Mouse (Mus musculus) ES-E14 (cell line): ENCODE data around the gene Qrfpr. TPM values are rescaled to one million over a fixed set of nuclear protein-coding genes. Genes with fewer than 3 reads are reported as not detected.

Source experiments
- DNase-seq: peaks from one replicate; pipeline ENCODE4 v3.0.0-alpha.2; 2013; ENCODE audit warnings: low read depth, low spot score
- H3K27ac ChIP-seq: 2 replicates; pipeline ENCODE4 v1.5.1; 2012; ENCODE audit warnings: low read depth, mild to moderate bottlenecking, low read length, moderate library complexity, mixed read lengths; ENCODE audit not compliant: poor library complexity, insufficient read depth, severe bottlenecking
- H3K36me3 ChIP-seq: 2 replicates; pipeline ENCODE4 v1.6.1; 2012; ENCODE audit warnings: mild to moderate bottlenecking, low read length, moderate library complexity, mixed read lengths; ENCODE audit not compliant: control insufficient read depth, poor library complexity, insufficient read depth, severe bottlenecking
- H3K4me1 ChIP-seq, 2 experiments: fragments of 150-350 bp in 1 of 2; sonication (generic) in 1 of 2; 2 replicates each; pipeline ENCODE4 v1.6.1; 2012; ENCODE audit warnings: low read length in 2 of 2, mild to moderate bottlenecking in 1 of 2, mixed read lengths in 1 of 2; ENCODE audit not compliant: control insufficient read depth in 2 of 2, insufficient read depth in 2 of 2, poor library complexity in 1 of 2
- H3K4me3 ChIP-seq, 2 experiments: fragments of 150-350 bp in 1 of 2; sonication (generic) in 1 of 2; 2 replicates each; pipeline ENCODE4 v1.5.1; 2012; ENCODE audit warnings: low read length in 2 of 2, low read depth in 1 of 2, mild to moderate bottlenecking in 1 of 2, mixed read lengths in 1 of 2; ENCODE audit not compliant: insufficient read depth in 1 of 2, poor library complexity in 1 of 2, severe bottlenecking in 1 of 2
- H3K9ac ChIP-seq: 2 replicates; pipeline ENCODE4 v1.6.1; 2012; ENCODE audit warnings: low read depth, mild to moderate bottlenecking, low read length, mixed read lengths; ENCODE audit not compliant: poor library complexity, insufficient read depth, severe bottlenecking
- H3K9me3 ChIP-seq: fragments of 150-350 bp; sonication (generic); 2 replicates; pipeline ENCODE4 v1.6.1; 2012; ENCODE audit warnings: low read depth, mild to moderate bottlenecking, low read length; ENCODE audit not compliant: control insufficient read depth, insufficient read depth
- CHD2 ChIP-seq: IDR thresholded peaks from 2 replicates; pipeline ENCODE4 v1.6.1; 2014; ENCODE audit warnings: mild to moderate bottlenecking, low read depth, low read length, inconsistent platforms
- HCFC1 ChIP-seq: IDR thresholded peaks from 2 replicates; pipeline ENCODE4 v1.6.1; 2012; ENCODE audit warnings: low read length, inconsistent platforms, borderline replicate concordance; ENCODE audit not compliant: insufficient read depth
- MAFK ChIP-seq: IDR thresholded peaks from 2 replicates; pipeline ENCODE4 v1.6.1; 2014; ENCODE audit warnings: mild to moderate bottlenecking, low read depth, low read length, inconsistent platforms; ENCODE audit not compliant: insufficient read depth
- ZC3H11A ChIP-seq: IDR thresholded peaks from 2 replicates; pipeline ENCODE4 v1.6.1; 2012; ENCODE audit warnings: low read depth, mild to moderate bottlenecking, inconsistent platforms, low read length, borderline replicate concordance
- ZNF384 ChIP-seq: IDR thresholded peaks from 2 replicates; pipeline ENCODE4 v1.6.1; 2012; ENCODE audit warnings: low read depth, low read length, inconsistent platforms
- in situ Hi-C, 2 experiments: fragments of 600-800 bp; cut with MboI; formaldehyde crosslinking; loops; one replicate each; pipeline ENCODE4 v1.15.1; 2025; ENCODE audit warnings: low sequenced_read_pairs in 2 of 2, inconsistent platforms in 1 of 2; ENCODE audit not compliant: unreplicated experiment in 2 of 2
- total RNA-seq: library from RNA; depleted of rRNA; stranded (reverse); fragments of 300-350 nt; gene quantifications from 2 replicates; pipeline ENCODE4 v1.2.3, GENCODE M21; 2012

Gene Qrfpr
- total RNA-seq, 1 experiment, result not detected

- no peak for DNase-seq
- Histone ChIP-seq H3K9ac (no peak overlapping the region), H3K4me1 (no peaks in the 10 kb centered on the region), H3K4me3 (no peak overlapping the region), H3K27ac (no peak overlapping the region), H3K36me3 (no peaks in the 10 kb centered on the region), H3K9me3 (no peaks in the 10 kb centered on the region)
- TF ChIP-seq ZC3H11A (no peak), HCFC1 (no peak), CHD2 (no peak), MAFK (no peak), ZNF384 (no peak)
- in situ Hi-C loops, result no loop called here
These were observed 32.9 kb downstream of the Qrfpr start for GRCm38 (mm10) chr3:36189243-36189642.

- Histone ChIP-seq H3K9ac (no peak overlapping the region), H3K4me3 (no peak overlapping the region), H3K4me1 (no peaks in the 10 kb centered on the region), H3K9me3 (no peaks in the 10 kb centered on the region), H3K27ac (no peak overlapping the region), H3K36me3 (no peaks in the 10 kb centered on the region)
- no peak for TF ChIP-seq CHD2
- TF ChIP-seq ZNF384, result no peak
- TF ChIP-seq MAFK, result no peak
- TF ChIP-seq HCFC1, result no peak
- TF ChIP-seq ZC3H11A, result no peak
- in situ Hi-C loops, result no loop called here
- DNase-seq, result no peak
These were observed 35.6 kb downstream of the Qrfpr start for GRCm38 (mm10) chr3:36186510-36186909.

- Histone ChIP-seq H3K4me3 (no peak overlapping the region), H3K36me3 (no peaks in the 10 kb centered on the region), H3K9ac (no peak overlapping the region), H3K27ac (no peak overlapping the region), H3K9me3 (no peaks in the 10 kb centered on the region), H3K4me1 (no peaks in the 10 kb centered on the region)
- TF ChIP-seq HCFC1 (no peak), ZC3H11A (peak; percentile 85), CHD2 (no peak), MAFK (no peak)
- in situ Hi-C loops, result no loop called here
- peak; percentile 41 for DNase-seq
These were observed 40.6 kb downstream of the Qrfpr start for GRCm38 (mm10) chr3:36181519-36181918.

GRCm38 (mm10) chr3:36173761-36174160, 48.4 kb downstream of the Qrfpr start:
- H3K4me1 ChIP-seq, result no peaks in the 10 kb centered on the region
- no peak overlapping the region for H3K9ac ChIP-seq
- no peaks in the 10 kb centered on the region for H3K36me3 ChIP-seq
- H3K9me3 ChIP-seq, result no peaks in the 10 kb centered on the region
- no peak overlapping the region for H3K27ac ChIP-seq
- in situ Hi-C loops, result no loop called here
- TF ChIP-seq CHD2 (no peak), MAFK (no peak), HCFC1 (no peak), ZC3H11A (no peak), ZNF384 (no peak)
- H3K4me3 ChIP-seq, result no peak overlapping the region
- no peak for DNase-seq

- H3K9me3 ChIP-seq, result no peaks in the 10 kb centered on the region
- no peak for TF ChIP-seq CHD2
- TF ChIP-seq HCFC1, result no peak
- no peak for TF ChIP-seq MAFK
- TF ChIP-seq ZNF384, result no peak
- no peak for TF ChIP-seq ZC3H11A
- H3K4me1 ChIP-seq, result no peaks in the 10 kb centered on the region
- no peak for DNase-seq
- no peak overlapping the region for H3K27ac ChIP-seq
- H3K9ac ChIP-seq, result no peak overlapping the region
- H3K4me3 ChIP-seq, result no peak overlapping the region
- H3K36me3 ChIP-seq, result peaks cover 2% of the 10 kb centered on the region; the same call in 1 of the 2 replicates
- in situ Hi-C loops, result no loop called here
These were observed 50.8 kb downstream of the Qrfpr start for GRCm38 (mm10) chr3:36171348-36171747.
